Mouse (Mus musculus): ENCODE results near the gene Herc6.

The Herc6 gene

DNA sequence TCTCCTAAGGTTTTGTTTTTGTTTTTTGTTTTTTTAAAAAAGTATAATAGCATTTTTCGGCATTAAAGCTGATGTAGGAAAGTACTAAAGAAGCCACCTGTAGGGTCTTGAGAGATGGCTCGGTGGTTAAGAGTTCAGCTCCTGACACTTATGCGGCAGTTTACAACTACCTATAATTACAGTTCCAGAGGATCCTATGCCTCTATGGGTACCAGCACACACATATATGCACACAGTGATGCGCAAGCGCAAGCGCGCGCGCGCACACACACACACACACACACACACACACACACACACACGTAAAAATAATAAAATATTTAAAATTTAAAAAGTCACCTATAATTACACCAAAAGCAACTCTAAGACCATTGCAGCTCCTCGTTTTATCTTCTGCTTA is 795 bp downstream of the Herc6 start:
- no peak for DNase-seq

DNA sequence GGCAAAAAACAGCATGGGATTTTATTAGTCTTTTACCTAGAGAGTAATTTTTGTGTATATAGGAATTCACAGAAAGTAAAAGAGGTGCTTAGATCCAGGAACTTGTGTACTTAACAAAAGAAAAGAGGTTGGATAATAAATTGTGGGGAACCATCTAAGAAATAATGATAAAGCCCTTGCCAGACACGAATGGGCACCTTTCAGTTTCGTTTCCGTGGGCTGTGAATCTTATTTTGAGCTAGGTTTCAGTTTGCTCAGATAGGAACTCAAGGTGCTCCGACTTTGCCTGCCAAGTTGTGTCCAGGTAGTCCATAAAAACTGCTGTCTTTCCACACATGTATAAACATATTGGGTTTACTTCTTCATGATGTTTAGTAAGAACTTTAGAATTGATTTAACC is 1.6 kb downstream of the Herc6 start:
- no peak for DNase-seq

DNA sequence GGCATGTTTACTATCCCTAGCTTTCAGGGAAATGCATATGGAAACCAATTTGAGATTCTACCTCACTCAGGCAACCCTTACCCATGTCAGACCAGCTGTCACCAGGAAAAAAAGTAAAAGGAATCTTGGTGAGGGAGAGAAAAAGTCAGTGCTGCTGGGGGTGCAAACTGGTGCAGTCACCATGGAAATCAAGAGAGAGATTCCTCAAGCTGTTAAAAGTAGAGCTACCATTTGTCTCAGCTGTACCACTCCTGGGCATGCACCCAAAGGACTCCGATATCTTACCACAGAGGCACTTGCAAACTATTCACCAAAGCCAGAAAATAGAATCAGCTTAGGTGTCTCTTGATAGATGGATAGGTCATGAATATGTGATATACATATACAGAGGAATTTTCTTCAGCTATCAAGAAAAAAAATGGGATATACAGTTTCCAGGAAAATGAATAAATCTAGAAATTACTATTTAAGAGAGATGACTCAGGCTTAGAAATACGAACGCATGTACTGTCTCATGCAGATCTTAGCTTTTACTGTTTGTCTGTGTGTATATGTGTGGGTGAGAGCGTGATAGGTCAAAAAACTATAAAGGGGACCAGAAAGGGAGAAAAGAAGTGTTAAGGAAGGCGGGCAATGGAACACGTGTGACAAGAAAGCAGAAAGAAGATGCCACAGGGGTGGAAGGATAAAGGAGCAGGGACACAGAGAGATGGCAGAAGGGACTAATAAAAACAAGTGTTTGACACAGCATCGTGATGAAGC is 24.9 kb downstream of the Herc6 start:
- DNase-seq = no peak

DNA sequence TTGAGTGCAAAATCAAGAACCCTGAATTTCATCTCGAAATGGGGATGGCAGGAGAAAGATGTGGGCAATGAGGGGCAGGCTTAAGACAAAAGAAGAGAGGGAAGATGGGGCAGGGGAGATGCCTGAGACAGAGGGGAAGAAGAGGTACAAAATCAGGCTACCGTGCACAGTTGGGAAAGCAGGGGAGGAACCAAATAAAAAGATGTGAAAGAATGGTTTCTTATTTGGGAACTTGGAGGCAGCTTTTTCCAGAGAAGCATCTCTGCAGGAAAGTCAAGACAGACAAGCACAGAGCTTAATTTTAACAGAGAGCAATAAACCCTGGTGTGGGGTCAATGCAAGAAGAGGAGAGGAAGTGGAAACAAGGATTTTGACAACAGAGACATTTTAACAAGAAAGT is 27.2 kb downstream of the Herc6 start:
- no peak for DNase-seq

DNA sequence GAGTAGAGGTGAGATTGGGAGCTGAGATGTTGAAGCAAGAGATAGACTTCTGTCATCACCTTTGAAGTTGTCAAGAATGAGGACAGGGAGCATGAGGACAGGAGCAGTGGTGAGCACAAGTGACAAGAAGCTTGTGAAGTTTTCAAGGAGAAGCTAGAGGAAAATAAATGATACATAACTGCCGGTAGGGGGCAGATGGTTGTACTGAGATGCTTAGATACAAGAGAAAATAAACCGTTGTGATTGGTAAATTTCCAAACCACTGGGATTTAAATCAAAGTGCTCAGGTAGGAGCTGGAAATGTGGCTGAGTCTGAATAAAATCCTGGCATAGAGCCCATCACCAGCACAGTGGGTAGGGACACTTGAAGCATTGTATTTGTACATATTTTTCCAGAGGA is 28.8 kb downstream of the Herc6 start:
- peak; percentile 2 to 5 for DNase-seq

DNA sequence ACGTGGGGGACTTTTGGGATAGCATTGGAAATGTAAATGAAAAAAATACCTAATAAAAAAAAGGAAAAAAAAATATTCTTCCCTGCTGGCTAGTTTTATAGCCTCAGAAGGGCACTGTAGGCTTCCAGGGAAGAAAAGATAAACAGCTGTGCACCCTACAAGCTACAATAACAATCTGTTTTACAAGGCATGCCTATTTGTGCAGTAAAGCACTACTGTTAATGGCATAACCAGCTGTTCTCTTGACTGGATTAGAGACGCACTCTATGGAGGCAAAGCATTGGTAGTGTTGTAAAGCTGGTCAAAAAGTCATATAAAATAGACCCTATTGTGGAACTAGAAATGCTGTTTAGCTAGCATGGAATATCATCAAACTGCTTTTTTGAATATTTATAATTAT is 35.0 kb downstream of the Herc6 start:
- DNase-seq = no peak

DNA sequence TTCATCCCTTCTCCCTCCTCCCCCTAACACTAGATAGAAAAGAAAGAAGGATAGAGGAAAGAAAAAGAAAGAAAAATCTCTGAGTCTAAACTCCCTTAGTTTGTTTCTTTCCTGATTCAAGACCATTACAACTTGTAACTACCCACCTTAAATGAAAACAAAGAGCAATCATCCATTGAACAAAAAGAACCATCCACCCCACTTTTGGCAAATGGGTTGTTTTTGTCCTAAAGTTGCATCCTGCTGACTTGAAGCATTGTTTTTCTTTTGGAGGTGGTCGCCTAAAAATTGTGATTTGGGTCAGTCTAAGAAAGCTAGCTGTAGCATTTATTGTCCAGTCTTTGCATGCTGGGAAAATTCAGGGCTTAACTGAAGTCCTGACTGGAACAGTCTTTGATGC is 58.7 kb downstream of the Herc6 start:
- no peak for DNase-seq

DNA sequence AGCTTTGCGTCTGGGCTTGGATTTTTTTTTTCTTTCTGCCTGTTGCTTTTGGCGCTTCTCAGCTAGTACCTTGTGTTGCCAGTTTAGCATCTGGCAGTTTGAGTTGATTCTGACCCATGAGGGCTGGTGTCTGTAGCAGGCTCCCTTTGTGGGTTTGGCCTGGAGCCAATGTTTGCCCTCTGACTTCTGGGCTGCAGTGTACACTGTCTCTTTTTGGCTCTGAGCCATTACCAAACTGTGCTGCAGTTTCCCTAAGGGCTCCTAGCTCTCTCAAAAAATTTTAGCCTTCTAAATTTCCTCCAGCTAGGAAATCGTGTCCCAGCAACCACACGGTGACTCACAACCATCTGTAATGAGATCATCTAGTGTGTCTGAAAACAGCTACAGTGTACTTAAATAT is 61.0 kb downstream of the Herc6 start:
- peak; percentile 13 to 14 for DNase-seq

DNA sequence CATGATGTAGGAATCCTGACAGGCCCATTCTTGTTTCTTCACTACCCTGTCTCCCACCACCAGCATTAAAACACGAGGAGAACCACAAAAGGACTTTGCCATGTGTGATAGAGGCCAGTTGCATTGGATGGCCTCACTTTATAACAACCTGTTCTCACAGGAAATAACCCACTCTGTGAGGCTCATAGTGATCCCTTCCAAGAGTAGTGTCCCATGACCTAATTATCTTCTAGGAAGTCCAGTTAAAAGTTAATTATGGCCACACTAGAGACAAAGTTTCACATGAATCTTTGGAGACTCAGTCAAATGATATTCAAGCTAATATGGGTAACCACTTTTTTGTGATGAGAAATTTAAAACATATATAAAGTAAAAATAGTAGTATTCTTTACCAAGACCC is 66.5 kb downstream of the Herc6 start:
- DNase-seq = no peak

DNA sequence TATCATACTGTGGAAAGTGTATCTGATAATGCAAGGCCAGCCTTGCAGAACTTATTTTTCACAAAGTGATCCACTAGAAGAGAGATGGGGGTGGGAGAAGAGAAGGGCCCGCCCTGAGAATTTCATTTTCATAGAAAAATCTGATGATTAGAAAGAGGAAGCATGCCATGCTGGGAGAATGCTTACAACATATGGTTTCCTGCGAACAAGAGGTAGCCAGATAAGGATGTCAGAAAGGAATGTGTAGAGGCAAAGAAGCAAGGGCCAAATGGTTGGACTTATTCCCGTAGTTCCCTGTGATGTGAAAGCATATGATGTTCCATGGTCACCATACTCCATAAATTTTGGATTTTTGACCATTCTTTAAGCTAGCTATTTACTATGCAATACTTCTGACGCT is 80.5 kb downstream of the Herc6 start:
- no peak for DNase-seq

DNA sequence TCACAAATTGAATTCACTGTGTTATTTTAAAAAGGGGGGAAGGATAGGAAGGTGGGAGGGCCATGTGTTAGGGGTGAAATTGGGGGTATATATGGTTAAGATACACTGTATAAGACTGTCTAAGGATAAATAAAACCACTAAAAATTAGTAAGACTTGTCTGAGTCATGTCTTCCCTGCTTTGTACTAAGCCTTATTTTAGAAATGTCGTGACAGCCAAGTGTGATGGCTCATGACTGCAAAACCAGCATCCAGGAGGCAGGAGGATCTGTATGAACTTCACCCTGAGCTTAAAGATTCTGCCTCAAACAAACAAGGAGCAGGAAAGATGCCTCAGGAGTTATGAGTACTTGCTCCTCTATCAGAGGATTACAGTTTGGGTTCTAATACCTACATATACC is 103.4 kb downstream of the Herc6 start:
- DNase-seq = no peak

DNA sequence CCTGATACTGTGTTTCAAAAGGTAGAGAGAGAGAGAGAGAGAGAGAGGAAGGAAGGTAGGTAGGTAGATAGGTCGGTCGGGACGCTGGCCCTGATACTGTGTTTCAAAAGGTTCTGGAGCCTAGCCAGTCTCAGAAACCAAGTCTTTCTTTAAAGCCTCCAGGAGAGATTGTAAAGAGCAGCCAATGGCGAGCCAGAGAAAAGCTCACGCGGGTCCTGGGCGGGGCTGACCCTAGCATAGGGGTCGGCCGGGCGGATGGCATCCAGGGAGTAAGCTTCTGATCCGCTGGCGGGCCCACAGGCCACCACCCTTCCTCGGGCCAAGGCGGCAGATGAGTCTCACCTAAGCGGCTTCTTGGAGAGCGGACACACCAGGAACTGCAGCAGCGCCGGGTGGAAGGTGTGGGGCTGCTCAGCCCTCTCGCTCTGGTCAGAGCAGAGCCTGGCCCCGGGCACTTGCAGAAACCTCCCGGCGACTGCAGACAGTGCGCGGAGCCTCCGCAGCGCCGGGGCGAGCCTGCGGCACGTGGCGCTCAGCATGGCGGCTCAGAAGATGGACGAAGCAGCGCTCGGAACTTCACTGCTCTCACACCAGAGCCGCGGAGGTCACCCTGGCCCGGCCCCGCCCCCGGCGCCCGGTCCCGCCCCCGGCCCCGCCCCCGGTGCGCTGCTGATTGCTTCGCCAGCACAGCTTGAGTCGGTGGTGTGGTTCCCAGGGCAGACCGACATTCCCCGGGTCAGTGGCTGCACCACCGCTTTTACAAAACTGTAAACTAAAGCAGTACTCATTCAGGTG is 110.9 kb downstream of the Herc6 start, which contains the start of gene Pyurf:
Gene Pyurf, minus strand, starts transcription at position 612 of the 795 bp plus-strand sequence.
- peak; percentile 84 to 88 for DNase-seq

DNA sequence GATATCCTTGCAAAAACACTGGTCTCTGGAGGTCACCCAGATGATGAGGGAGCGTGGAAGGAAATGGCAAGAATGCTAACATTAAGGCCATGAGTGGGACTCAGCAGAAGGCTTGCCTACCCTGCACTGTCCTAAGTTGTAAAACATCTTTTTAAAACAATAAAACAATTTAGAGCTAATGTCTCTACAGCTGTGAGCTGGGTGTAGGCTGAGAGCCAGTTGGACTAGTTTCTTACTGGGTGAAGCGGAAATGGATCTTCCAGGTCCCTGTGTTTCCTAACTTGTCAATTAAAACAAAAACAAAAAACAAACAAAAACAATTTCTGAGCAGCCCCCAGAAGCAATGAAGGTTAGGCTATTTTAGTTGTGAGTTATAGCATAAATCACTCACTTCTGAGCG is 112.3 kb downstream of the Herc6 start:
- DNase-seq = no peak

DNA sequence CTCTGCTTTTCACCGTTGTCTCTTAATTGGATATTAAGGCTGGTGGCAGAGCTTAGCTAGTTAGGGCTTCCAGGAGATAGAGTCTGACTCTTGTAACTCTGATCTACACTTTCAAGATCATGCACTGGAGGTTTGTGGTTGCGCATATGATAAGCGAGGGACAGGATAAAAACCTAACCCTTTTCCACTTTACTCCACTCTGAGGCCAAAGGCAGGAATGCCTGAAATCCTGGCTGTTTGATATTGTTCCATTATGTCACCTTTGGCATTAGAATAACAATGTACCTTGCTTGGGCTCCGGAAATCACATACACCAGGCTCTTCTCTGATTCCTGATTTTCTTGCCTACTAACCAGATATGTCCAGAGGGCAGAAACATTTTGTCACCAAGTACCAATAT is 120.9 kb downstream of the Herc6 start:
- DNase-seq = peak in 1 of 2 experiments; percentile 22

DNA sequence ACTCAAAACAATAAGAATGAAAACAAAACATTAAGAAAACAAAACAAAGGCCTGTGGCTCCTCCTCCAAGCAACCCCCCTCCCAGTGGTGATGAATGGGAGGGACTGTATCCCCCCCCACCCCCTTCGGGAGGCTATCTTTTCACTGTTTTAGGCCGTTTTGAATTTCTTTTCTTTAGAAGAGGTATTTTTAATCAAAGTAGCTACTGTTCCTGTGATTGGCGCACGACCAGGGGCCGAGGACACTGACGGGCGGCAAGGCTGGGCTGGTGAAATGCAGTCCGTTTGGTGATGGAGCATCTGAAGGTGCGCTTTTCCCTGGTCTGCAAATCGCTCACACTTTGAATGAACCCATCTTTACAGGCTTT is 121.6 kb downstream of the Herc6 start, which contains the start of gene Lancl2:
Gene Lancl2, plus strand, starts transcription at position 165 of the 367 bp plus-strand sequence.
- peak; percentile 50 to 77 for DNase-seq

DNA sequence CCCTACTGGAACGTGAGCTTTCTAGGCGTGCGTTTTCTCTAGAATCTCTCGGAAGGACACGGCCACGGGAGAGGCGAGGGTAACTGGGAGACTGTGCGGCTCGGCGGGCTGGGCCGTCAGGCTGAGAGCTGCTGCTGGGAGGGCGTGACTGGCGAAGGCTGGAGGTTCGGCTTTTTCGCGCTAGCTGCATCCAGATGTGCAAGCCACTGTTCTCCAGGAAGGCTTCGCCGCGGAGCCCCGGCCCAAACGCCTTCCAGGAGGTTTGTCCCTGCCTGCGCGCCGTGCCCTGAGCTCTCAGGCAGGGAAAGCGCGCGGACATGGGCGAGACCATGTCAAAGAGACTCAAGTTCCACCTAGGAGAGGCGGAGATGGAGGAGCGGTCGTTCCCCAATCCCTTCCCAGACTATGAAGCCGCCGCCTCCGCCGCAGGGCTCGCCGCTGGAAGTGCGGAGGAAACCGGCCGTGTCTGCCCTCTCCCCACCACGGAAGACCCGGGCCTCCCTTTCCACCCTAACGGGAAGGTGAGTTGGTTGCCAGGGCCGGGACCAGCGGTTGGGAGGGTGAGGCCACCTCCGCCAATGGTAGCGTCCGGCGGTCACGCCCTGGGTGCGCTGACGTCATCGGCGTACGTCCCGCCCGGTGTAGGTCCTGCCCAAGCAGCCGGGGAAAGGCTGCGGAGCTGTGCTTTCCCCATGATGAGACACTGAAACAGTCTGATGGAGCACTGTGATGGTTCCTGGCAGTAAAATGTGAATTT is 122.1 kb downstream of the Herc6 start:
- peak; percentile 98 to 99 for DNase-seq

DNA sequence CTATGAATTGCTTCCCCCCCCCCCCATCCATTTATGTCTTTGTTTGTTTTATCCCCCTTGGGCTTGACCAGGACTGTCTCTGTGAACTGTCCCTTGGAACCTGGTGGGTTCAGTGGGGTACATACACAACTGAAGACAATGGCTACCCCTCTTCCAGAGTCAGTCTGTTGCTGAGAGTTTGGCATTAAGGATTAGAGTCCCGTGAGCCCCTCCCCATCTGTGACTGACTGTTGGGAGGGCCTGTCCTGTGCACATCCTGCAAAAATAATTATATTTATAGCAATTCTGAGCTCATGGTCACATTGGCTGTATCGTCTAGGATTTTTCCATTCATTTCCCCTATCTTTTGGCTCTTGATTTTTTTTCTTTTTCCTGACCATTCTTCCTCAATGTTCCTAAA is 122.9 kb downstream of the Herc6 start:
- peak in 1 of 2 experiments; percentile 19 for DNase-seq

DNA sequence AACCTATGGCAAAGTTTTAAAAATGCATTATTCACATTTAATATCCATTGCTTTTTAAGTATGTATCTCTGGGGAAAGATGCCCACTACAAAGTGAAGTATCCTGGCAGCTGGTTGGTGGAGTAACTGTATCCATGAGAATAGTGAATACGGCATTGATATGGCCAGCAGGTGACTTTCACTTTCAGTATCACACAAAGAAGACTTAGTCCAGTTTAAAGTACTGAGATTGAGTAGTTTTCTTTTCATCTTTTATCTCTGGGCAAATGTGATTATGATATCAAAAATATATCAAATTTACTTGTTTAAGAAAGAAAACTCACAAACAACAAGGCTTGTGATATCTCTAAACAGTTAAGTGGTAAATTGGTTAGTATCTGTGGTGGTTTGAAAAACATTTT is 125.9 kb downstream of the Herc6 start:
- DNase-seq = no peak

DNA sequence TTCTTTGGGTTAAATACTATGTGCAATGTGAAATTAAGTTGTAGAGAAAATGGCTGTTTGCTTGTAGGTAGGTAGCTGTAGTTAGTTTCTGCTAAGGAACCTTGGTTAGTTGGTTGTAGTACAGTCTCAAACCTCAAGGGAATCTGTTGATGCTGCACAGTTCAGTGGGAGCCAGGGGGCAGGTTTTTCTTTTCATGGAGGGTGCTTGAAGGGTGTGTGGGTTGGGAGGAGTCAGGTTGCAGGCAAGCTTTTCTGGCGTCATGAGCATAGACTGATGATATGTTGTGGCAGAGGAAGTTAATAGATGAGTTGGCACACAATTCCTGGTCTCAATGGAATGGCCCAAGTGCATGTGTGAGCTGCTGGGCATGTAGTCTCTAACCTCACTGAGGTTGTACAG is 130.9 kb downstream of the Herc6 start:
- no peak for DNase-seq

Data from cerebellum, adult 18-20 months (tissue).